Mouse (Mus musculus) erythroblast, adult 5-6 weeks (primary cell): ENCODE results near the gene Arl15. TPM values are rescaled to one million over a fixed set of nuclear protein-coding genes. Genes with fewer than 3 reads are reported as not detected.

Experiments used
- ATAC-seq: replicated peaks from 2 replicates; pipeline ENCODE4 v1.8.0; 2016; ENCODE audit warnings: moderate number of reproducible peaks, mild to moderate bottlenecking, moderate TSS enrichment, inconsistent platforms; ENCODE audit not compliant: poor library complexity, low FRiP score, severe bottlenecking
- total RNA-seq, 2 experiments: library from RNA; stranded (forward) in 1 of 2; stranded (reverse) in 1 of 2; fragments of 150-400 nt in 1 of 2; fragments of 200-764, 138-1000 nt in 1 of 2; gene quantifications; 2 replicates each; pipeline versions ENCODE4 v1.2.3 to v1.2.4; 2015 to 2017; ENCODE audit warnings: low replicate concordance in 2 of 2

Arl15 gene
- total RNA-seq, 2 experiments from 2014 or later: 7.3 to 9.0 TPM

DNA sequence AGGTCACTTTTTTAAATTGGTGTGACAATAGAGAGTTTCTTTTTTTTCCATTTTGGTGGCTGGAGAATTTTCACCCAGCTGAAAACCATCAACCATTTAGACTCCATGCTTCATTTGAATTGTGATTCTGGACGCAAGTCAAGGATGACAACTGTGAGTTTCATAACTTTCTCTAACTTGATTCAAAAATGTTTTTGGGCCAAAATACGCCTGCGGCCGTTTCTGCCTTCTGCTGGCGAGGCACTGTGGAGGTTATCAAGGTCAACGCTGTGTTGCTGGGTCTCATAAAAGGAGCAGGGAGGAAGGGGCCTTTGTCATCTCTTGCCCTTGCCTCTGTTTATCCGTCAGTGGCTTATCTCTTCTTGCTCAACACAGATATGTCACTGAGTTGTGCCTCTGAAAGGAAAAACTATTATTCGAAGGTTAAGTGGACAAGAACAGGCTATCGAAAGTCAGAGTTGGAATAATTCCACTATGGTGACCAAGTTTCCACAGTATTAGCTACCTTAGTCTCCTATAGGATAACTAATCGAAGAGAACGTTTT is 106.8 kb downstream of the Arl15 start:
- no peak for ATAC-seq

GRCm38 (mm10) chr13:113903255-113903654 is 109.0 kb downstream of the Arl15 start:
- no peak for ATAC-seq

- no peak for ATAC-seq
These were observed 117.7 kb downstream of the Arl15 start for GRCm38 (mm10) chr13:113911986-113912519.

GRCm38 (mm10) chr13:113914551-113914971 is 120.3 kb downstream of the Arl15 start:
- no peak for ATAC-seq

GRCm38 (mm10) chr13:113915700-113916099 is 121.4 kb downstream of the Arl15 start:
- no peak for ATAC-seq

- ATAC-seq: no peak
These were observed 122.5 kb downstream of the Arl15 start for GRCm38 (mm10) chr13:113916761-113917160.

GRCm38 (mm10) chr13:113917376-113917775 is 123.1 kb downstream of the Arl15 start:
- no peak for ATAC-seq

DNA sequence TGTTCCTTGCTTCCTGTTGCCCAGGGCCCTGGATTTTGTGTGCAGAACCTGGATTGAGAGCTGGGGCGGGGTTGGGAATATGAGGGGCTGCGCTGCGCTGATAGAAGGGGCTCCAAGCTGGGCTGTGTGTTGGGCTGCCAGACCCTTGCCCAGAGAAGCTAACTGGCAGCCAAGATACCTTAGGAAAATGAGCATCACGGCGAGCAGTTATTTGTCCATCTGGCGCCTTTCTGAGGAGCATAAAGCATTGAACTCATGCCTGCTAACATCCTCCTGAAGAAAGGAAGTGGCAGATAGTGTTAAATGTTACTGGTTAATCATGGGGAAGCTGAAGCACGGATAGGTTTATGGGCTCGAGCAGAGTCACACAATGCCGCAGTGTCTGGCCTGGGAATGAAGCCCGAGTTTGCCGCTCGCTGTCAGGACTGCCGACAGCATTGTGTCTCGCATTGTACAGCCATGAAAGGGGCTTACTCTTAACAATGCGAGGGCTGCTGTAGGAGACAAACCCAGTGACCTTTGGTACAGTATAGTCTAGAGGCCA is 123.6 kb downstream of the Arl15 start:
- no peak for ATAC-seq

DNA sequence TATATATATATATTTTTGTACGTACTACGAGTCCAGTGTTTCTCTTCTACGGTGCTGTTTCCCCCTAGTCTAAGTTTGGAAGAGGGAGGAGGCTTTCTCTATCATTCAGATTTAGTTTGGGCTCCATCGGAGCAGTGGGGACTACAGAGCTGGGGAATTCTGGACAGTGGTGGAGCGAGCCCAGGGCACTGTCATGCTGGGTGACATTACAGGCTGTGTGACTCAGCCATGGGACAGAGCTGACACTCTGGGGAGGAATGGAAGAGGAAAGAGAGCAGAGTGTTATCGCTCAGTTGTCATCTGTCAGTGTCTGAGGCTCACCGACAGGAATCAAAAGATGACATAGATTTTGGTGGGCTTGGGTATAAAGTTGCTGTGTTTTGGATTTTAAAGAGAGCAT is 124.4 kb downstream of the Arl15 start:
- no peak for ATAC-seq

- no peak for ATAC-seq
These were observed 141.4 kb downstream of the Arl15 start for GRCm38 (mm10) chr13:113935697-113936096.

GRCm38 (mm10) chr13:113937231-113937630 is 142.9 kb downstream of the Arl15 start:
- ATAC-seq: no peak

GRCm38 (mm10) chr13:113938561-113938960 is 144.3 kb downstream of the Arl15 start:
- no peak for ATAC-seq

- ATAC-seq: no peak
These were observed 144.8 kb downstream of the Arl15 start for GRCm38 (mm10) chr13:113939097-113939496.

GRCm38 (mm10) chr13:113939681-113940080 is 145.4 kb downstream of the Arl15 start:
- ATAC-seq: no peak

DNA sequence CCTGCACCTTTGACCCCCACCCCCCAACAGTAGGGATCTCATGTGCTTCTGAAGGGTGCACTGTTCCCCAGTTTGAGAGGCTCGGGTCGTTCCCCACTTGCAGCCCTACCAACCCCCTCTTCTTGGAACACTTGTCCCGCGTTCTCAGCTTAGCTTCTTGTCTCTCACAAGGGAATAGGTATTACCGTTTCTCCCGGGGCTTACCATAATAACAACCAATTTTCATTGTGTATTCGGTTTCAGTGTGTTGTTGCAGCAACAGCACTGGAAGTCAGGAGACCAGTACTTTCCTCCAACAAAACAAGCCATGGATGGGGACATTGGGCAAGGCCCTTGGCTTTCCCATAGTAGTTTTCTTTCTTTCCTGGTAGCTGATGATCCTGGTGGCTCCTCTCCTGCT is 145.8 kb downstream of the Arl15 start:
- ATAC-seq: no peak

DNA sequence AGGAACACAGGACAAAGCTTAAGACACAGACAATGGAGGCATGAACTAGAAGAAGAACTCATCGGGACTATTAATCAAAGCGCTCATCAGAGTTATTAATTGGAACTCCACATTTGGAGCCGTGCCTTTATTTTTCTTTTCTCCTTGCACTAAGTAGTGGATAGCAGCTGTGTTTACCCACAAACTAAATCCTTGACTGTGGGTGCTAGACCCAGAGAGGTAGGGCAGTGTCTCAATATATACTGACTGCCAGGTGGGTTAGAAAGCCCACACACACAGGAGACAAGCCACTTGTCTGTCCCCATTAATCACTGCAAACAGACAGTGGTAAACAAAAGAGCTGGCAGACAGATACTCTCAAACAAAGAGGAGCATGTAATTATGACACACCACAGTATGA is 147.6 kb downstream of the Arl15 start:
- ATAC-seq: no peak

DNA sequence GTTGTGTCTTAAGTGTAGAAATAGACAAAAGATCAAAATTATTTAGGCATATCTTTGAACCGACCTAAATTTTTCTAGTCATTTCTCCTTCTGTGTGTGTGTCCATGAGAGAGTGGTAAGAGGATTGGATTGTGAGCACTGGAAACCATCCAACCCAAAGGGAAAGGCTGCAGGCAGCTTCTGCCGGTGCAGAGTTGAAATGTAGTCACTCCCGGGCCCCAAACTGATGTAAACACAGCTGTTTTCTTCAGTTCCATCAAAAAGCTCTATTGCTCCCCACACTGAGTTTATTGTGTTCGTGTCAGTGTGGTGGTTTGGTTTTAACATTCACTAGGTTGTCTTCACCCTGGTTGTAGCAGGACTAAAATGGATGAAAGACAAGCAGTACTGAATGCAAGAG is 153.2 kb downstream of the Arl15 start:
- ATAC-seq: no peak

DNA sequence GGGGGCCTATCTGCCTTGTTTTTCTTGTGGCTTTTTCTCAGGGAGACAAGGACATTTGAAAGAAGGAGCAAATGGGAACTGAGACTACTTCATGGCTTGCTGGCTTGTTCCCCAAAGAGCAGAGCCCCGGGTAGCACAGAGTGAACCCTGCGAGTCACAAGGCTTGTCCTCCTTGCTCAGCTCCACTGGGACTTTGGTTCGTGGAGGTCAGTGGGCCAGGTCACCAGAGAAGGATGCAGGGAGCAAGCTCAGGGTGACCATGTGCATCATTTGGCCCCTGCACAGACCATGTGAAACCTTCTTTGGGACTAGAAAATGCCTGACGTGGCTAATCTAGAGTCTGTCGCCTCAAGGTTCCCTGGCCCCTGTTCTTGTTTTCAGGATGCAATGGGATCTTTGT is 155.4 kb downstream of the Arl15 start:
- no peak for ATAC-seq

DNA sequence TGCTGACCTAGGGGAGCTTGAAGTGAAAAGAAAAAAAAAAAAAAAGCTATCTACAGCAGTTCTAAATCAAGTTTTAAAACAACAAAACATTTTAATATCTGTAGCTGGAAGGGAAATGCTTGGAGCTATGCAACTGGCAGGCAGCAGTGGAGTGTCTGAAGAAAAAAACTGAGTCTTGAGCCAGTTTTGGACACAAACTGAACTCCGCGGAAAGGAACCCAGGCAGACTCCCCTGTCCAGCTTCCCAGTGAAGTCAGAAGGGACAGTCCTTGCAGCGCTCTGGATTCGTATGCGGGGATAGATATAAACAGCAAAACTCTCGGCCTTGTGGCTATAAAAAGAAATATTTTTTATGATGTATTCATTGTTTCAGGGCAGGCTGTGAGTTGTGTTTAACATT is 155.8 kb downstream of the Arl15 start:
- ATAC-seq: no peak

- ATAC-seq: no peak
These were observed 163.1 kb downstream of the Arl15 start for GRCm38 (mm10) chr13:113957438-113957837.

GRCm38 (mm10) chr13:113964945-113965344 is 170.6 kb downstream of the Arl15 start:
- ATAC-seq: no peak

DNA sequence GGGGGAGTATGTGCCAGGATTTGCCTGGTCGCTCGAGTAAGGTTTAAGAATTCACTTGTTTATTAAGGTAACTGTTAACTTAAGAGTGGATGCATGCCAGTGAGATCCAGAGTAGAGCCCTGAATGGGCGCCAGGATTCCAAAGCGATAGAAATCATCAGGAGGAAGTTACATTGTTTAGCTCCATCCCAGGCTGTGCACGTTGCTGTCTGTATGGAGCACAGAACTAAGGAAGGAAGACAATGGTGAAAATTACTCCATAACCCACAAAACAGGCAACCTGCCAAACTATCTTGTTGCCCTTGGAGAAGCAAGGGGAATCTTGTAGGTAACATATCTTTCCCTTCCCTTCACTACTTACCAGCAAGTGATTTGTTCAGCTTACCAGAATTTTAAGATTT is 176.4 kb downstream of the Arl15 start:
- no peak for ATAC-seq
